10 mouse cellular contexts compared by ENCODE assay signal in the genomic region with DNA sequence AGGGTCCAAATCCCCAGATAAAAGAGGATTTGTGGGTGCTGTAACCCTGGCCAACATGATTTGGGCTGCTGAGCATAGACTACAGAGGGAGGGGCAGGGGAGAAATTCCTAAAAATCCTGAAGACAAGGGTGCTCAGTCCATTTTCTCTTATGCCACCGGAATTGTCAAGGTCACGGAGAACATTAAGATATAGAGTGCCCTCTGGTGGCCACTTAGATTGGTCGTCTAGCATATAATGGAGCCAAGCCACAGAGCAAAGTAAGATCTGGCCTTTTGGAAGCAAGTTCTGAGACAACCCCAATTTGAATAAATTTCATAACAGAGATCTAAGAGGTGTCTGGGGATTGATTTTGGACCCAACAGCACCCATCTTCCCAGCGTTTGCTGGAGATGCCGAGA.
DNase-seq lines count a peak whose midpoint lies in the region; ATAC-seq and TF ChIP-seq lines count a peak whose summit lies in the region.
"Had no signal": no experiment of that assay in that cellular context is flagged by ENCODE, and none has a peak within 500 bp of the region (broad histone marks: within the 10 kb centered on the region; RNA-seq: fewer than 3 reads in every experiment).

No protein-coding gene starts in this region.

- no peaks in the 10 kb centered on the region for H3K4me1 ChIP-seq in hindbrain, postnatal 0 days (ENCODE audit: insufficient read depth, low read length)
- no peaks in the 10 kb centered on the region for H3K4me1 ChIP-seq in hindbrain, embryonic 14.5 days (replicated peaks; ENCODE audit: control insufficient read depth, insufficient read depth, low read length)
- no peaks in the 10 kb centered on the region for H3K4me1 ChIP-seq in testis, adult 2 months (ENCODE audit: control insufficient read depth, insufficient read depth, low read length)
- no peaks in the 10 kb centered on the region for H3K4me1 ChIP-seq in thymus, adult 2 months (replicated peaks; ENCODE audit: control insufficient read depth, insufficient read depth, low read length)
- H3K4me1 ChIP-seq: embryonic facial prominence, embryonic 12.5 days had no signal

- peak; percentile 8; the same call in 1 of the 2 replicates for TF ChIP-seq CTCF in hindbrain, postnatal 0 days (IDR thresholded peaks at IDR 0.05; ENCODE audit: low read depth)
- TF ChIP-seq CTCF in testis, adult 2 months (IDR thresholded peaks at IDR 0.05; ENCODE audit: control insufficient read depth, insufficient read depth, insufficient replicate concordance, low read depth, low read length): no peak
- TF ChIP-seq CTCF in thymus, adult 2 months (IDR thresholded peaks at IDR 0.05; ENCODE audit: borderline replicate concordance, control insufficient read depth, extremely low read depth, insufficient read depth, low read length, poor library complexity): no peak

- no peak overlapping the region for H3K4me3 ChIP-seq in hindbrain, postnatal 0 days (ENCODE audit: low read length)
- no peak overlapping the region for H3K4me3 ChIP-seq in hindbrain, embryonic 14.5 days (replicated peaks; ENCODE audit: low read length)
- peak overlapping the region; percentile 36 for H3K4me3 ChIP-seq in testis, adult 2 months (ENCODE audit: control insufficient read depth, low read depth, low read length)
- no peak overlapping the region for H3K4me3 ChIP-seq in thymus, adult 2 months (ENCODE audit: control insufficient read depth, insufficient read depth, low read length)
- H3K4me3 ChIP-seq: embryonic facial prominence, embryonic 12.5 days had no signal

- no peak overlapping the region for H3K9ac ChIP-seq in hindbrain, postnatal 0 days (replicated peaks; ENCODE audit: low read length)
- H3K9ac ChIP-seq in hindbrain, embryonic 14.5 days: no peak overlapping the region
- H3K9ac ChIP-seq: embryonic facial prominence, embryonic 12.5 days had no signal

- no peak overlapping the region for H3K4me2 ChIP-seq in hindbrain, postnatal 0 days (ENCODE audit: low read depth, low read length)
- H3K4me2 ChIP-seq in hindbrain, embryonic 14.5 days (replicated peaks): no peak overlapping the region
- H3K4me2 ChIP-seq: embryonic facial prominence, embryonic 12.5 days had no signal

- 45% methylated on average over 5 of the region's 5 CpGs for WGBS in hindbrain, postnatal 0 days
- WGBS in hindbrain, embryonic 14.5 days: 52% methylated on average over 5 of the region's 5 CpGs
- WGBS in thymus, adult 2 months: 48% methylated on average over 5 of the region's 5 CpGs

- ATAC-seq in hindbrain, postnatal 0 days: no peak
- no peak for ATAC-seq in hindbrain, embryonic 14.5 days (ENCODE audit: low FRiP score)

- H3K9me3 ChIP-seq in hindbrain, postnatal 0 days (ENCODE audit: low read length): no peaks in the 10 kb centered on the region
- no peaks in the 10 kb centered on the region for H3K9me3 ChIP-seq in hindbrain, embryonic 14.5 days (ENCODE audit: control insufficient read depth, low read length)
- H3K9me3 ChIP-seq: embryonic facial prominence, embryonic 12.5 days had no signal

- no peak for TF ChIP-seq POLR2A in testis, adult 2 months (IDR thresholded peaks at IDR 0.05; ENCODE audit: control insufficient read depth, low read depth, low read length)
- TF ChIP-seq POLR2A in thymus, adult 2 months (IDR thresholded peaks at IDR 0.05; ENCODE audit: control insufficient read depth, extremely low read depth, insufficient read depth, low read length, poor library complexity): no peak

- no peak for DNase-seq in hindbrain, postnatal 0 days (ENCODE audit: low spot score)
- no peak for DNase-seq in hindbrain, embryonic 14.5 days (ENCODE audit: low spot score)
- no peak for DNase-seq in testis, postnatal 14 days (ENCODE audit: low spot score)
- DNase-seq in embryo, embryonic 9.5 days (ENCODE audit: extremely low spot score): peak; percentile 2
- no peak for DNase-seq in spleen, postnatal 14 days (ENCODE audit: low spot score in 2 of 2)
- DNase-seq in thymus, adult 2 months: no peak
- DNase-seq: gastrocnemius, postnatal 36 days; right cerebral cortex, adult 18-20 months had no signal

- H3K27me3 ChIP-seq in hindbrain, postnatal 0 days (ENCODE audit: insufficient read depth, low read length): no peaks in the 10 kb centered on the region
- H3K27me3 ChIP-seq in hindbrain, embryonic 14.5 days (ENCODE audit: control insufficient read depth, insufficient read depth, low read length): no peaks in the 10 kb centered on the region
- H3K27me3 ChIP-seq in testis, adult 2 months (ENCODE audit: control insufficient read depth, insufficient read depth, low read length): no peaks in the 10 kb centered on the region
- H3K27me3 ChIP-seq in thymus, adult 2 months (ENCODE audit: control insufficient read depth, insufficient read depth, low read length): no peaks in the 10 kb centered on the region
- H3K27me3 ChIP-seq: embryonic facial prominence, embryonic 12.5 days had no signal

- H3K27ac ChIP-seq in hindbrain, postnatal 0 days: no peak overlapping the region
- no peak overlapping the region for H3K27ac ChIP-seq in hindbrain, embryonic 14.5 days
- no peak overlapping the region for H3K27ac ChIP-seq in testis, adult 2 months (ENCODE audit: control insufficient read depth, insufficient read depth, low read depth, low read length)
- no peak overlapping the region for H3K27ac ChIP-seq in thymus, adult 2 months (ENCODE audit: control insufficient read depth, insufficient read depth, low read length)
- H3K27ac ChIP-seq: embryonic facial prominence, embryonic 12.5 days had no signal

- no peaks in the 10 kb centered on the region for H3K36me3 ChIP-seq in hindbrain, postnatal 0 days (ENCODE audit: insufficient read depth, low read length)
- no peaks in the 10 kb centered on the region for H3K36me3 ChIP-seq in hindbrain, embryonic 14.5 days (replicated peaks; ENCODE audit: control insufficient read depth, insufficient read depth)
- H3K36me3 ChIP-seq in testis, adult 2 months (ENCODE audit: control insufficient read depth, insufficient read depth, low read length): no peaks in the 10 kb centered on the region
- no peaks in the 10 kb centered on the region for H3K36me3 ChIP-seq in thymus, adult 2 months (ENCODE audit: control insufficient read depth, insufficient read depth, low read length)
- H3K36me3 ChIP-seq: embryonic facial prominence, embryonic 12.5 days had no signal
